Mouse (Mus musculus): ENCODE data around the gene Flrt1.

Flrt1 gene

GRCm38 (mm10) chr19:7105544-7105943 lies at the start of gene Flrt1:
Flrt1 (minus strand) TSS chr19:7105729.
- no peak for DNase-seq (ENCODE audit: low spot score)

GRCm38 (mm10) chr19:7155196-7155595 lies 49.7 kb upstream of the Flrt1 start:
- DNase-seq (ENCODE audit: low spot score) = no peak

GRCm38 (mm10) chr19:7153232-7153631 lies 47.7 kb upstream of the Flrt1 start:
- no peak for DNase-seq (ENCODE audit: low spot score)

GRCm38 (mm10) chr19:7151927-7152653 lies 46.6 kb upstream of the Flrt1 start:
- no peak for DNase-seq (ENCODE audit: low spot score)

- no peak for DNase-seq (ENCODE audit: low spot score)
Observed at GRCm38 (mm10) chr19:7151300-7151926, 45.9 kb upstream of the Flrt1 start.

- no peak for DNase-seq (ENCODE audit: low spot score)
Observed at GRCm38 (mm10) chr19:7149158-7149685, 43.7 kb upstream of the Flrt1 start.

- DNase-seq (ENCODE audit: low spot score) = no peak
Observed at GRCm38 (mm10) chr19:7148541-7149085, 43.1 kb upstream of the Flrt1 start.

GRCm38 (mm10) chr19:7148096-7148495 lies 42.6 kb upstream of the Flrt1 start:
- no peak for DNase-seq (ENCODE audit: low spot score)

GRCm38 (mm10) chr19:7146376-7146775 lies 40.8 kb upstream of the Flrt1 start:
- no peak for DNase-seq (ENCODE audit: low spot score)

GRCm38 (mm10) chr19:7144458-7144857 lies 38.9 kb upstream of the Flrt1 start:
- DNase-seq (ENCODE audit: low spot score) = no peak

GRCm38 (mm10) chr19:7143854-7144253 lies 38.3 kb upstream of the Flrt1 start:
- peak; percentile 55 for DNase-seq (ENCODE audit: low spot score)

GRCm38 (mm10) chr19:7142207-7142915 lies 36.8 kb upstream of the Flrt1 start:
- DNase-seq (ENCODE audit: low spot score) = no peak

- no peak for DNase-seq (ENCODE audit: low spot score)
Observed at GRCm38 (mm10) chr19:7140856-7141421, 35.4 kb upstream of the Flrt1 start.

- DNase-seq (ENCODE audit: low spot score) = no peak
Observed at GRCm38 (mm10) chr19:7140373-7140772, 34.8 kb upstream of the Flrt1 start.

GRCm38 (mm10) chr19:7139321-7139720 lies 33.8 kb upstream of the Flrt1 start:
- no peak for DNase-seq (ENCODE audit: low spot score)

GRCm38 (mm10) chr19:7138327-7138726 lies 32.8 kb upstream of the Flrt1 start:
- DNase-seq (ENCODE audit: low spot score) = no peak

- no peak for DNase-seq (ENCODE audit: low spot score)
Observed at GRCm38 (mm10) chr19:7136714-7137498, 31.4 kb upstream of the Flrt1 start.

GRCm38 (mm10) chr19:7136016-7136415 lies 30.5 kb upstream of the Flrt1 start:
- peak; percentile 19 for DNase-seq (ENCODE audit: low spot score)

- DNase-seq (ENCODE audit: low spot score) = no peak
Observed at GRCm38 (mm10) chr19:7135525-7135924, 30.0 kb upstream of the Flrt1 start.

- no peak for DNase-seq (ENCODE audit: low spot score)
Observed at GRCm38 (mm10) chr19:7134631-7135091, 29.1 kb upstream of the Flrt1 start.

GRCm38 (mm10) chr19:7133436-7133835 lies 27.9 kb upstream of the Flrt1 start:
- no peak for DNase-seq (ENCODE audit: low spot score)

All from urinary bladder, postnatal 25 days (tissue).